Mouse (Mus musculus) midbrain, embryonic 16.5 days (tissue): Measurements from ENCODE around the gene Commd6. TPM values are rescaled to one million over a fixed set of nuclear protein-coding genes. Genes with fewer than 3 reads are reported as not detected.

Experiments
- ATAC-seq: fragments of 200-750 bp; cut with Nextera tagmentation; 2 replicates; pipeline ENCODE4 v1.8.0; 2017; ENCODE audit warnings: moderate TSS enrichment
- H3K27ac ChIP-seq: fragments of 300-500 bp; sonication (generic); 2 replicates; pipeline ENCODE4 v1.5.1; 2014; ENCODE audit warnings: mild to moderate bottlenecking, low read length, mixed read lengths
- H3K27me3 ChIP-seq: fragments of 300-500 bp; sonication (generic); 2 replicates; pipeline ENCODE4 v1.6.1; 2014; ENCODE audit warnings: low read depth, low read length, mixed read lengths; ENCODE audit not compliant: control insufficient read depth, insufficient read depth
- H3K36me3 ChIP-seq: fragments of 300-500 bp; sonication (generic); 2 replicates; pipeline ENCODE4 v1.6.1; 2014; ENCODE audit warnings: mild to moderate bottlenecking, low read length, moderate library complexity, mixed read lengths; ENCODE audit not compliant: control insufficient read depth, insufficient read depth
- H3K4me1 ChIP-seq: fragments of 300-500 bp; sonication (generic); 2 replicates; pipeline ENCODE4 v1.6.1; 2014; ENCODE audit warnings: mild to moderate bottlenecking, low read length, mixed read lengths; ENCODE audit not compliant: control insufficient read depth, insufficient read depth
- H3K4me2 ChIP-seq: fragments of 300-500 bp; sonication (generic); 2 replicates; pipeline ENCODE4 v1.6.1; 2014; ENCODE audit warnings: mild to moderate bottlenecking, low read length, mixed read lengths
- H3K4me3 ChIP-seq: fragments of 300-500 bp; sonication (generic); 2 replicates; pipeline ENCODE4 v1.5.1; 2014; ENCODE audit warnings: low read depth, mild to moderate bottlenecking, low read length, moderate library complexity, mixed read lengths
- H3K9ac ChIP-seq: fragments of 300-500 bp; sonication (generic); 2 replicates; pipeline ENCODE4 v1.6.1; 2014; ENCODE audit warnings: low read depth, low read length, mixed read lengths
- H3K9me3 ChIP-seq: fragments of 300-500 bp; sonication (generic); replicated peaks from 2 replicates; pipeline ENCODE4 v1.6.1; 2014; ENCODE audit warnings: mild to moderate bottlenecking, low read length, mixed read lengths; ENCODE audit not compliant: control insufficient read depth, poor library complexity, severe bottlenecking
- WGBS: fragments of 180-500 bp; shearing (Covaris S2); extraction: QIAGEN DNeasy Blood & Tissue Kit; methylation state at CpG from one replicate; pipeline ENCODE4 v1.1.7; 2014; 5-methylcytosine and 5-hydroxymethylcytosine counted together
- polyA plus RNA-seq: library from polyadenylated mRNA; unstranded; fragments of >200 nt; fragmentation: Nextera tagmentation; extraction: Ambion mirVana; gene quantifications from 2 replicates; pipeline ENCODE4 v1.2.1, GENCODE M21; 2015

The Commd6 gene
- polyA plus RNA-seq: 84.8 and 92.2 TPM in 2 replicates

- Histone ChIP-seq H3K4me1 (peaks cover 6% of the 10 kb centered on the region), H3K27me3 (no peaks in the 10 kb centered on the region; the same call in 1 of the 2 replicates), H3K9ac (peak within 1 kb of the TSS; percentile 92), H3K4me2 (peak within 1 kb of the TSS; percentile 82), H3K9me3 (no peaks in the 10 kb centered on the region), H3K4me3 (peak within 1 kb of the TSS; percentile 92), H3K27ac (peak within 1 kb of the TSS; percentile 92), H3K36me3 (no peaks in the 10 kb centered on the region; the same call in 1 of the 2 replicates)
- ATAC-seq: peak; percentile 99
- under 1% methylated on average over 39 of the region's 39 CpGs for WGBS
Observed at GRCm38 (mm10) chr14:101640153-101640843, at the start of gene Commd6. Commd6 (minus strand) TSS chr14:101640686.

- Histone ChIP-seq H3K4me1 (no peaks in the 10 kb centered on the region), H3K27me3 (no peaks in the 10 kb centered on the region), H3K27ac (no peak overlapping the region), H3K9me3 (no peaks in the 10 kb centered on the region), H3K4me3 (no peak overlapping the region), H3K9ac (no peak overlapping the region), H3K4me2 (no peak overlapping the region), H3K36me3 (peaks cover 11% of the 10 kb centered on the region)
- ATAC-seq: no peak
- 74% methylated on average over 2 of the region's 2 CpGs for WGBS
Observed at GRCm38 (mm10) chr14:101688406-101688805, 47.9 kb upstream of the Commd6 start.

- H3K36me3 ChIP-seq: peaks cover 7% of the 10 kb centered on the region
- H3K4me2 ChIP-seq: no peak overlapping the region
- H3K4me3 ChIP-seq: no peak overlapping the region
- H3K27ac ChIP-seq: no peak overlapping the region
- no peak overlapping the region for H3K9ac ChIP-seq
- ATAC-seq: no peak
- 90% methylated on average over 6 of the region's 6 CpGs for WGBS
- no peaks in the 10 kb centered on the region for H3K4me1 ChIP-seq
- no peaks in the 10 kb centered on the region for H3K9me3 ChIP-seq
- H3K27me3 ChIP-seq: no peaks in the 10 kb centered on the region
Observed at GRCm38 (mm10) chr14:101687696-101688095, 47.2 kb upstream of the Commd6 start.

DNA sequence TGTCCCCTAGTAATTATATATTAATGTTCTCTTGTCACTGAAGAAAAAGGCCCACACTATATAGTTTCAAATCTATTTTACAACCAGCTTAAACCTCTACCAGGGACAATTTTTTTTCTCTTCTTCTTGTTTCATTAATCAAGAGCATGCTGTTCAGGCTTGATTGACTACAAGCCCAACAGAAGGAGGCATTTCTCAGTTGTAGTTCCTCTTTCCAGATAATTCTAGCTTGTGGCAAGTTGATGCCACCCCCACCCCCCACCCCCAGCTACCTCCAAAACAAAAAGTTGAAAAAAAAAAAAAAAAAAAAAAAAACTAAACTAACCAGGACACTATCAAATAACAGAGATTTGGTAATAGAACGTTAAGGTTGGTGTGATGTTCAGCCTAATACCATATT is 31.7 kb upstream of the Commd6 start:
- H3K9ac ChIP-seq: no peak overlapping the region
- H3K4me2 ChIP-seq: no peak overlapping the region
- ATAC-seq: no peak
- no peaks in the 10 kb centered on the region for H3K9me3 ChIP-seq
- WGBS: 96% methylated on average over 1 of the region's 1 CpGs
- no peak overlapping the region for H3K27ac ChIP-seq
- H3K4me1 ChIP-seq: no peaks in the 10 kb centered on the region
- peaks cover 21% of the 10 kb centered on the region for H3K36me3 ChIP-seq
- no peaks in the 10 kb centered on the region for H3K27me3 ChIP-seq
- no peak overlapping the region for H3K4me3 ChIP-seq

GRCm38 (mm10) chr14:101668626-101669025 is 28.1 kb upstream of the Commd6 start:
- peaks cover 10% of the 10 kb centered on the region for H3K36me3 ChIP-seq
- no peaks in the 10 kb centered on the region; the same call in 1 of the 2 replicates for H3K4me1 ChIP-seq
- WGBS: 94% methylated on average over 7 of the region's 7 CpGs
- ATAC-seq: no peak
- H3K4me2 ChIP-seq: no peak overlapping the region
- no peak overlapping the region for H3K9ac ChIP-seq
- H3K4me3 ChIP-seq: no peak overlapping the region
- H3K27me3 ChIP-seq: no peaks in the 10 kb centered on the region
- H3K9me3 ChIP-seq: no peaks in the 10 kb centered on the region
- H3K27ac ChIP-seq: no peak overlapping the region

DNA sequence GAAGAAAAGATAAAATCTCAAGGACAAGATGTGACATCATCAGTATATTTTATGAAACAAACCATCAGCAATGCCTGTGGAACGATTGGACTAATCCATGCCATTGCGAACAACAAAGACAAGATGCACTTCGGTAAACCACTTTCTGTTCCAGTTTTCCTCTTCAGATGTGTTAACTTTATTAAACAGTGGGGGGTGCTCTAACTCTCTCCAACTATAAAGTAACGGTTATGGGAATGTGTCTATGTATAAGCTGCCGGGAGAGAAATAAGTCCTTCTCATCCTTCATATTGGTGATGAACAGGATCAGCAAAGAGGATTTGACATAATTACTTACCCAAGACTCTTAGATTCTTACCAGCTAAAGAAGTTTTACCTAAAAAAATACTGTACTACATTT is 26.1 kb upstream of the Commd6 start:
- H3K9ac ChIP-seq: no peak overlapping the region
- H3K4me2 ChIP-seq: no peak overlapping the region
- no peaks in the 10 kb centered on the region for H3K27me3 ChIP-seq
- H3K9me3 ChIP-seq: no peaks in the 10 kb centered on the region
- 82% methylated on average over 5 of the region's 5 CpGs for WGBS
- H3K4me1 ChIP-seq: no peaks in the 10 kb centered on the region; the same call in 1 of the 2 replicates
- H3K36me3 ChIP-seq: peaks cover 10% of the 10 kb centered on the region
- H3K4me3 ChIP-seq: no peak overlapping the region
- no peak for ATAC-seq
- H3K27ac ChIP-seq: no peak overlapping the region

GRCm38 (mm10) chr14:101666056-101666455 is 25.6 kb upstream of the Commd6 start:
- Histone ChIP-seq H3K36me3 (peaks cover 10% of the 10 kb centered on the region), H3K27me3 (no peaks in the 10 kb centered on the region), H3K4me2 (no peak overlapping the region), H3K9ac (no peak overlapping the region), H3K27ac (no peak overlapping the region), H3K4me3 (no peak overlapping the region), H3K9me3 (no peaks in the 10 kb centered on the region), H3K4me1 (no peaks in the 10 kb centered on the region; the same call in 1 of the 2 replicates)
- WGBS: 94% methylated on average over 7 of the region's 7 CpGs
- no peak for ATAC-seq

GRCm38 (mm10) chr14:101664274-101664673 is 23.8 kb upstream of the Commd6 start:
- no peak for ATAC-seq
- peaks cover 11% of the 10 kb centered on the region for H3K36me3 ChIP-seq
- 83% methylated on average over 3 of the region's 3 CpGs for WGBS
- no peak overlapping the region for H3K27ac ChIP-seq
- H3K9me3 ChIP-seq: no peaks in the 10 kb centered on the region
- H3K27me3 ChIP-seq: no peaks in the 10 kb centered on the region
- no peaks in the 10 kb centered on the region; the same call in 1 of the 2 replicates for H3K4me1 ChIP-seq
- H3K9ac ChIP-seq: no peak overlapping the region
- no peak overlapping the region for H3K4me3 ChIP-seq
- H3K4me2 ChIP-seq: no peak overlapping the region

- 84% methylated on average over 3 of the region's 3 CpGs for WGBS
Observed at GRCm38 (mm10) chr14:101661654-101662412, 21.3 kb upstream of the Commd6 start.

More at GRCm38 (mm10) chr14:101661654-101662412, 21.3 kb upstream of the Commd6 start:
- no peak overlapping the region for H3K4me2 ChIP-seq
- no peak overlapping the region for H3K9ac ChIP-seq
- 0 out of 2 replicates have a peak, but pooled peaks cover 4% of the 10 kb centered on the region for H3K36me3 ChIP-seq
- H3K27me3 ChIP-seq: no peaks in the 10 kb centered on the region
- no peaks in the 10 kb centered on the region for H3K9me3 ChIP-seq
- H3K4me1 ChIP-seq: no peaks in the 10 kb centered on the region; the same call in 1 of the 2 replicates
- no peak overlapping the region for H3K4me3 ChIP-seq
- no peak overlapping the region for H3K27ac ChIP-seq
- no peak for ATAC-seq
